Mouse (Mus musculus) WW6 (cell line): ENCODE measurements around the gene Ppp1r10.

ENCODE experiments used
- DNase-seq: peaks from one replicate; pipeline ENCODE4 v3.0.0-alpha.2; 2013; ENCODE audit warnings: low read depth, low spot score

Gene Ppp1r10

DNA sequence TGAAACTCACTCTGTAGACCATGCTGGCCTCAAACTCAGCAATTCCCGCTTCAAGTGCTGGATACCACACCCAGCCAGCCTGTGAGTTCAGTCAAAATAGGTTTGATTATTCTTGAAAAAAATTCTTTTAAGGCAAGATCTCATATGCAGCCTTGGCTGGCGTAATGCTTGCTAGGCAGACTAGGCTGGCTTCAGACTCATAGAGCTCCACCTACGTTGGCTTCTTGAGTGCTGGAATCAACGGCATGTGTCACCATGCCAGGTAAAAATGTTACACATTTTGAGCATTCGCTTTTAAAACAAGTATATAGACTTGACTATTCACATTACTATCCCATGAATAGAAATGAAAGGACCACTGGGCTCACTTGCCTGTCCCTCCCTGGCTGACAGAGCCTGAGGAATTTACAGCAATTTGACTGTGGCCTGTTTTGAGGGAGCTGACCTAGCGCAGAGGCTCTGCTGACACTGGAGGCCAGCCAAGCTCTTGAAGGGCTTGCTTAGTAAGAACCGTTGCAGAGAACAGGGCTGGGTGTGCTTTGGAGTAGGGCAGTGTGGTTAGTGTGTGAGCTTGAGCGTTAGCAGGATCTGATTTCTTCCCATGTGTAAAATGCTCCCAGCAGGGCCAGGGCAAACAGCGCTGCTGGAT is 12.8 kb upstream of the Ppp1r10 start:
- DNase-seq: no peak

DNA sequence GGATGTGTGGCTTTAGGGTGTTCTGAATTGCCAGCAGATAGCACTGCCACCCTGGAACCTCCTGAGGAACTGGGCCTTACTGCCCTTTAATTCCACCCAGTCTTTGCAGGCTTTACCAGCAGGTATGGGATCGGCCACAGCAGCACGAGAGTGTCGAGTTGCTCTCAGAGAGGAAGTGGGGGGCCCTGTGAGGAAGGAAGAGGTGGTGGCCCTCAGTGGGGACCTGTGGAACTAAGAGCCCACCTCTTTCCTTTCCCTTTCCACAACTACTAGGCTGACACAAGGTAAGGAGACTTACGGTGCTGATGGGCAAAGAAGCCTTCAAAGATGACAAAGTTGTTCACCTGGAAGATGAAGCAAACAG is 12.3 kb upstream of the Ppp1r10 start:
- no peak for DNase-seq

DNA sequence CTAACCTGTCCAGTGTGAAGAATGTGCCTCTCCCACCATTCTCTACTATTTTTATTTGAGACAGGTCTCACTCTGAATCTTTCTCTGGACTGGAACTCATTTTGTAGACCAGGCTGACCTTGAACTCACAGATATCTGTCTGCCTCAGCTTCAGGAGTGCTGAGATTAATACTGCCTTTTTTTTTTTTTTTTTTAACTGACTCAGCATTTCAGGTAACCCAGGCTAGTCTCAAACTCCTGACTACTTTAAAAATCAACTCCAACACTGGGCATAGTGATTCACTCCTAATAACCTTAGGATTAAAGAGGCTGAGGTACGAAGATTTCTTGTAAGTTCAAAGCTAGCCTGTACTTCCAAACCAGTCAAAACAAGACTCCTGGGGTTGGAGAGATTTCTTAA is 10.6 kb upstream of the Ppp1r10 start:
- no peak for DNase-seq

DNA sequence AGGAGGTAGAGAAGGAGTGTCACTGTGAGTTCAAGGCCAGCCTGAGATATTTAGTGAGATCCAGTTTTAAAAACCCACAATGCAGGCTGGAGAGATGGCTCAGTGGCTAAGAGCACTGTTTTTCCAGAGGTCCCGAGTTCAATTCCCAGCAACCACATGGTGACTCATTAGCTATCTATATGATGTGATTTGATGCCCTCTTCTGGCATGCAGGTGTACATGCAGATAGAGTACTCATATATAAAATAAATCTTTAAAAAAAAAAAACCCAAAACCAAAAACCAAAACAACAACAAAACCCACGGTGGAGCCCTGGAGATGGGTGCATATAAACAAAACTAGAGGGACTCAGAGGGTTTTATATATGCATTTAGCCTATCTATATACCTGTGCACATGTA is 8.6 kb upstream of the Ppp1r10 start:
- no peak for DNase-seq

DNA sequence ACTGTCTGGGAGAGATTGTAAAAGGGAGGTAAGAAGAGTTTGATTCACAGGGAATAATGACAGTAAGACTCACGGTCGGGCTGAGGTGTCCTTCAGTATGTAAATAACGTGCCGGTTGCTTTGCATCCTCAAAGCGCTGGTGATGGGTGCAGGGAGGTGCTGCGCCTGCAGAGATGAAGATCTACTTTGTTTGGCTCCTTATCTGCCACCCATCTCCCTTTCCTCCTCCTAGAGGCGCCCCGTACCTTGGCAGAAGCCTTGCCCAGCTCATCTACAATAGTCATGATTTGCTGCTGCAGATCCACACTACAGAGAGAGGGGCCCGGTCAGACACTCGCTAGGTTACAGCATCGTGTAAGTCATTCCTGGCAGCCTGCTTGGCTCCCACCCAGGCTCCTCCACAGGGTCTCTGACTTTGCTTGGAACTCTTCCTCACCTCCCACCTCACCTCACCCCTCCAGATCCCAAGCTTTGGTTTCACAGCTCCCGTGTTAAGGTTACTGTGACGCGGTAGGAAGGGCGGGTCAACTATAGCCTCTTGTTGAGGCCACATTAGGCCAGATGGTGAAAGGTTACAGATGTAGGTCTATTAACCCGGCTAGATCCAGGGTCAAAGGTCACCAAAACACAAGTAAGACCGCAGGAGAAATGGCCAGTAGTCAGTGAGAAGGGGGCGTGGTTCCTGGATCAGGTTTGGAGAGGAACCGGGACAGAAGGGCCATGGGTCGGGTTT is 6.9 kb upstream of the Ppp1r10 start:
- DNase-seq: no peak

DNA sequence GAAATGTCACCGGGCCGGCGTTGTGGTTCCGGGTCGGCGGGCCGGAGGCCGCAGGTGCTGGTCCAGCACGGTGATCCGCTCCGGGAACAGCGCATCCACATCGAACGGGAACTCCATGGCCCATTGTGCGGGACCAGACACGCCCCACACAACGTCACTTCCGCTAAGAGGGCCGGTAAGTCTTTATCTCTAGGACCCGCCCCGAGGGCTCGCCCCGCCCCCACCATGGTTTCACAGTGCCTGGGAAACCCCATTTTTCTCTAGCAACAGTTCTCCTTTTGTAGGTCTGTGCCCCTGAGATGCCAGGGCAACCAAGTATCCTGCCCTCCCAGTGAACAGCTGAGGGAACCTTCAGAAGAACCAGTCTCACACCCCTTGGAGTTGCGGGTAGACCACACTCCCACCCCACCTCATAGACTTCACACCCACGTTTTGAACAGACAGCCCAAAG is 6.3 kb upstream of the Ppp1r10 start, which contains the start of gene Atat1:
Atat1 (minus strand) TSS at position 157 of the 451 bp plus-strand sequence.
- peak; percentile 79 for DNase-seq

DNA sequence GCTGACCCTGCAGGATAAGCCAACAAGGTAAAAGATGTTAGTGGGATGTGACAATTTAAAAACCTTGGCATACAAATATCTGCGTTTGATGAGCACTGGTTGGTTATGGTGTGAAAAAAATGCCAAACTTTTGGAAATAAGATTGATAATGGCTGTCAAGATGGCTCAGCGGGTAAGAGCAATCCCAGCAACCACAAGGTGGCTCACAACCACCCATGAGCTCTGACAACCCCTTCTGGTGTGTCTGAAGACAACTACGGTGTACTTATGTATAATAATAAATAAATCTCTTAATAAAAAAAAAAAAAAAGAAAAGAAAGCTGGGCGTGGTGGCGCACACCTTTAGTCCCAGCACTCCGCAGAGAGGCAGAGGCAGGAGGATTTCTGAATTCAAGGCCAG is 1.3 kb upstream of the Ppp1r10 start:
- DNase-seq: no peak

DNA sequence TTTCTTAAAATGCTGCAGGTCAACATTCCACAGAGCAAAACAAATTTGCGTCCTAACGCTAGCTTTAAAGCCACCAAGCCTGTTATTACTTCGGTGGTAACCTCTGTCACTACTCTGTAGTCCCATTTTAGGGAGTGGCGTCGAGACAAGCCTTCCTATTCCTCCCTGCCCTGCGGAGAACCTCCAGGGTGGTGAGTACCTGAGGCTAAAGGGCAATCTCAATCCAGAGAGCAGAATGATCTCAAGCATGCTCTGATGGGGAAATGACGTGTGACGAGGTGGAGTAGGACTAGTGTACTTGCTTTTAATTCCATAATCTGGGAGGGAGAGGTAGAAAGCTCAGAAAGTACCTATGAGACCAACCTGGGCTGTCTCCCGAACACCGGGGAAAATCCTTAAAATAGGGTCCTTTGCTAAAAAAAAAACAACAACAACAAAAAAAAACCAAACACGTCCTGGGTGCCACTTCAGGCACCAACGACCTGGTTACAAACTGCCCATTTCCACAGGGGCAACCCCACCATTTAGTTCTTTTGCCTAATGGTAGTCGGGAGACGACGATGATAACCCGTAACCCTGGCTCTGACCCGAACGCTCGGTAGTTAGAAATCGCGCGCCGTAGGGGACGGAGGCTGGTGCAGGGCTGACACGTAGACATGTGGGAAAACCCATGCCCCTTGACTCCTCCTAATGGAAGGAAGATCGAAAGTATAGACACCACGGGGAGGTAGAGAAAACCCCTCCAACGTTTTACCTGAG is 517 bp upstream of the Ppp1r10 start:
- no peak for DNase-seq

DNA sequence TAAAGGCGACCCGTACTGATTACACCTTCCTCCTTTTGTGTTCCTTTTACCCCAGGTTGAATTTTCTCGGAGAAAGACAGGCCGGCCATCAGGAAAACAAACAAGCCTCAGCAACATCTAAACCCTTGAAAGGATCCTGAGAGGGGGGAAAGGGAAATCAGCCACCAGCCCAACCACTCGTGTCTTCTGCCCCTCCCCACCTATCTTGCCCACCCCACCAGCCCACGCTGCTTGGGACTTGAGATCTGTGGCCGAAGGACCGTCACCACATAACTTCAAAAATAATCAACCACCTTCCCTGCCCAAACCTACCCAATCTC is 869 bp downstream of the Ppp1r10 start:
- no peak for DNase-seq

DNA sequence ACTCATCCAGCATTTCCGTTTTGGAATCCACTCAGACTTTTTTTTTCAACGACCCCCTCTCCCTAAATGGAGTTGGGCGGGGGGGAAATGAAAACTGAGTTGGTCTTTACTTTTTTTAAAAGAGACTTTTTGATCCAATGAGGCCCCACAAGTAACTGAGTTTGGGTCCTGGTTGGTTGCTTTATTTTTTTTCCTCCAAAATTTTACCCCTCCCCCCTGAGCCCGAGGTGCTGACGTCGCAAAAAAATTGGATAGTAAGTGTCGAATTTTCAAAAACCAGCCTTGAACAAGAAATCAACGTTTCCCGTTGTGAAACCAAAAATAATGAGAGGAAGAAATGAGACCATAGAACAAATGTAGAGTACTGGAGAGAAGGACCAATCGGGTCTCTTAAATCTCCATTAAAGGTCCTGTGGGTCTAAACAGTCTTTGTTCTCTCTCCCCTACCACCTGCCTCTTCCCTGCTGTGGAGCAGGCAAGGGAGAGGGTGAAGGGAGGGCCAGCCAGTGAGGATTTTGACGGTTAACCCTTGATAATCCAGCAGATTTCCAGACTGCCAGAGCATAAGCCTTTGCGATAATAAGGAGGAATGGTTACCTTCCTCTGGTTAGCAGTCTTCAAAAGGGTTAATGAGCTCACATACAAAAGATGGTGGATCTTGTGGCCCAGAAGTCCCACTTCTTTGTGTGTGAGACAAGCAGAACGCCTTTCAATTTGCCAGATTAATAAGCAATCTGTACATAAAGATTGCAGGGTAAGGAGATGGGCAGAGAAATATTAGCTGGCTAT is 1.4 kb downstream of the Ppp1r10 start:
- no peak for DNase-seq

DNA sequence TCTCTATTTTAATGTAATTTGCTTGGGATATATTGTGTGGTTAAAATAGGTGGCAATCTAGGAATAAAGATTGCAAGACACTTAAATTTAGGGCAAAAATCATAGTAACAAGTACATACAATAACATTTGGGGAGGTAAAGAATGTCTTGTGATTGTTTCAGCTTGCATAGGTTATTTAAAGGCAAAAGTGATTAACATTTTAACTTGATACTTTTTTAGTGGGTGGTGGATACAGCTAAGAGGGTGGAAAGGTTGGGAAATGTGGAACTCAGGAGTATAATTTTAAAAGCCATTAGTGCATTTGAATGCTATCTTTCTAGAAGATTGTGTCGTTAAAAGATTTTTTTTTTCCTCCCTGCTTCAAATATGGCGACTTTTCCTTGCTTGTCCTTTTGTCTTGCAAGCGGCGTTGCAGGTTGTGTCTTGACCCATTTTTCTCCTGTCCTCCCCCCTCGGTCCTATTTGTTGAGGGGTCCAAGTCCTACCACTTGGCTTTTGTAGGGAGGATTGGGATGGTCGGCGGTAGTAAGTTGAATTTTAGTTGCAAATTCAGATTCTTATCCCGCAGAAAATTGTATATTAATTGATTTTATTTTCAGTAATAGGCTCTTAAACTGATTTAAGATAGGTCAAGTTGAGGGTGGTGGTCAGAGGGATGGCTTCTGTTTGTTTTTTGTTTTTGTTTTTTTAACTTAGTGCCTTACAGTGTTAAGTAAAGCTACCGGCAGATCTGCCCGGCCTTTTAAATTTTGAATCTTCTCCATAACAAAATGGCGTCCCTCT is 2.2 kb downstream of the Ppp1r10 start:
- no peak for DNase-seq

DNA sequence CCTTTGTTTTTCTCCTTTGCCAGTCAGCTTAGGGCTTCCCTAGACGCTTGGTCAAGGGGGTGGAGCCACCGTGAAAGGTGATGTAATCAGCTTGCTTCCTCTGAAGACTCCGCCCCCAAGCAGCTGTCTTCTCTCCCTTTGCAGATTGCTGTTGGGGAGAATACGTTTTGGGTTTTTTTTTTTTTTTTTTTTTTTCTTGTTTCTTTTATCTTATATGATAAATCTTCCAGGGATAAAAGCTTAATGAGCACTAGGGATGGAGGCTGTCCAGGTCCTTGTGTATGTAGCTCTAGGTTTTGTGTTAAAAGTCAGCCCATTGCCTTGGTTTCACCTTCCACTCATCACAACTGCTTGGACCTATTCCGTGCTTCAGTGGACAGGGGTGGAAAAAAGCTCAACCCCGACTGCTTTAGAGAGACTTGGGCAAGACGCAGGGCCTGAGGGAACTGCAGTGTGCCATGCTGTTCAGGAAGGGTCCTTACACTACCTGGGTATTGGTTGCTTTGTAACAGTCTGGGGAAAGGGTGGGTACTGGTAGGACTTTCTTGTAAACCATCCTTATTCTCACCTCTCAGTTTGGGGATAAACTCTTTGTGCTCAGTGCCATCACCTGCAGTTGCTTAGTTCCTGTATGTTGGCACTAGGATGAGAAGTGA is 3.0 kb downstream of the Ppp1r10 start:
- DNase-seq: peak; percentile 92

DNA sequence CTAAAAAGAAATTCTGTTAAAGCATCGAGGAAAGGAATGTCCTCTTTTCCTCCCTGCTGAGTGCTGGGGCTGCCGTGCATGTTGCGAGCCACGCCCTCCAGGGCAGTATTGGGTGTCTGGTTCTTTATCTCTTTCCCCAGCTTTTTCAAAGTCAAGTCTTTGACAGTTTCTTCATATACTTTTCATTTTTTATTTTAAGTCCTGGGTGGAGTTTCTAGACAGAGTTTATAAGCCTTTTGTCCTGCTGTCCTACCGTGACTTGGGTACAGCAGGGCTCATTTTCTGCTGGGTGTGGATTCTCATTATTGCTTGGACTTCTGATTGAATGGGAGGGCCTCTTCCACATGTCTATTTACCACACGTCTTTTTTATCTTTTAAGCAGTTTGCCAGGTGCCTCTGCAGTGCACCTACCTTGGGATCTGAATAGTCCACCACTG is 3.6 kb downstream of the Ppp1r10 start:
- no peak for DNase-seq

DNA sequence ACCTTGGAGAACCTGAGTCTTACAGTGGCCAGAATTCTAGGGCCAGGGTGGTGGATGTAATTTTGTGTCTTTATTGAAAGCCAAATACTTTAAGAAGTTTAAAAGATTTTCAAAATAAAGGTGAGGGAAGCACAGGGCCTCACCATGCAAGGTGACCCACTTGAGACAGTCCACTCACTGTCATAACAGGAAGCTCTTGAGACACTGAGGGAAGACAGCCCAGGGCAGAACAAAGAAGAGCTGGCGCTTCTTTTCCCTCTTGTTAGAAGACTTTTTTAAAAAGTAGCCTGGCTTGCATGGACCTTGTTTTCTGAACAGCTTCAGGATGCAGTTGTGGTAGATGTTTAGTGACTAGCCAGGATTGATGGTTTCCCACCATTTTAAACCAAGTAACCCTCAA is 4.2 kb downstream of the Ppp1r10 start:
- no peak for DNase-seq

DNA sequence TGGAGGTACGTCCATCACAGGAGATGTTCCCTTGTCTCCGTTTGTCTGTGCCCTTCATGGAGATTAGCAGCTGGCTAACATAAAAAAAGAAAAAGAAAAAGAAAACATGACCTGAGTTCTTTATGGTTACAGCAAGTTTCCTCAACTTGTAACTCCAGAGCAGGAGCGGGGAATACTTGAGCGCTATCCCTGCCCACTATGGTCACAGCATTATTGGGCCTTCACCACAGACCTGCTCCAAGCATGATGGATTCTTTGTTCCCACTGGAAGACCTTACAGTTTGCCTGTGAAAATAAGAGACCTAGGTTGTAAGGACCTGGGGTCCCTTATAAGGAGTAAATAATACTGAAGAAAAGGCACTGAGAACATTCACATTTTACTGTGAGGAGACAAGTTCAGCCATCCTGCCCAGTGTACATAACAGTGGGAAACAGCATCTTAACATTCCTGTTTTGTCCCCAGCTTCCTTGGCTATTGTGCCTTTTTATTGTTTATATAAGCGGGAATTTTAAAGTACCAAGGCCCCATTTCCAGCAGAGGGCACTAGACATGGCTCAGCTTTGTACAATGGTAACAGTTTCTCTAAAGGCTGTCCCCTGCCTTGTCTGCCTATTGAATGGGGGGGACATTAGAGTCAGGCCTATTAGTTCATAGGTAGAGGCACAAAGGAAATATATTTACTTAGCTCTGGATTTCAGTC is 4.8 kb downstream of the Ppp1r10 start:
- DNase-seq: no peak

DNA sequence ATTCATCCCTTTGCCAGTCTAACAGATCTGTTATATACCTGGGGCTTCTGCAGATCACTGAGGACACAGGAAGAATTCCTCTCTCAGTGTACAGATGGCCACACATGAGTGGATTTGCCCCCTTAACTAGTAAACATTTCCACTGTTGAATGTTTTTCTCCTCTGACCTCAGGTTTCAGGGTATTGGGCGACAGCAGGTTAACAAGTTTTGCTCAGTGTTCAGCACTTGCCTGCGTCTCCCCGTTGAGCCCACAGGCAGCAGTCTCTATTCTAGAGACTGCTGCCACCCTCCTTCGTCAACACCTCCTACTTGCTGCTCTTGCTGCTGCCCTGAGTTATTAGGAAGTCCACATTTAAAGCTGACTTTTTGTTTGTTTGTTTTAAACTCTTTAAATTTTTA is 5.5 kb downstream of the Ppp1r10 start:
- DNase-seq: no peak

DNA sequence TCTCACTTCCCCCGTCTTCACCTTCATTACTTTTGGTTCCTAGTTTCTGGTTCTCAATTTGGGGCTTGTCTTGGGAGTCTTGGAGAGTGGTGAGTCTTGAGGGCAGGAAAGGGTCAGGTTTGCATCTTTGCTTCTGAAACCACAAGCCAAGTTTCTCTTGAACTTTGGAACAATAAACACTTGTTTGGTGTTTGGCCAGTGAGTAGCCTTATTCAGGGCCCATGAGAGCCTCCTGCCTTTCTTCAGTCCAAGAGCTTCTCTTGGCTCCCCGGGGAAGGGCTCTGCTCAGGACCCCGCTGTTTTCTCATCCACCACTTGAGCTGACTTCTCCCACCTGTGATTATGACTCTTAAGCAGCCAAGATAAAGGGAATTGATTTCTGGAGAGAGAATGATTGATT is 6.3 kb downstream of the Ppp1r10 start:
- no peak for DNase-seq

DNA sequence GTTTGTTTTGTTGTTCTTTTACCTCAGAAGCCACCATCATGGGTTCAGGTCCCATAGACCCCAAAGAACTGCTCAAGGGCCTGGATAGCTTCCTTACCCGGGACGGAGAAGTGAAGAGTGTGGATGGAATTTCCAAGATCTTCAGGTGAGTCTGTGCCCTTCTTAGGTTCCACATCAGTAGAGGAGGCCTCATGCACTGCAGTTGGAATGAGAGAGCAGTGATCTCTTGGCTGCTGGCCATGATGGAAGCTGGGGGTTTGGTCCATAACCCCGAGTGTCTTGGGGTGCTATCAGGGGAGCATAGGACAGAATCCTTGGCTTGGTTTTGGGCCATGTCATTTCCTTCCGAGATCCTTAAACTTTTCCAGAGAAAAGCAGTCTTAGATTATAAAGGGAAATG is 7.0 kb downstream of the Ppp1r10 start:
- no peak for DNase-seq

DNA sequence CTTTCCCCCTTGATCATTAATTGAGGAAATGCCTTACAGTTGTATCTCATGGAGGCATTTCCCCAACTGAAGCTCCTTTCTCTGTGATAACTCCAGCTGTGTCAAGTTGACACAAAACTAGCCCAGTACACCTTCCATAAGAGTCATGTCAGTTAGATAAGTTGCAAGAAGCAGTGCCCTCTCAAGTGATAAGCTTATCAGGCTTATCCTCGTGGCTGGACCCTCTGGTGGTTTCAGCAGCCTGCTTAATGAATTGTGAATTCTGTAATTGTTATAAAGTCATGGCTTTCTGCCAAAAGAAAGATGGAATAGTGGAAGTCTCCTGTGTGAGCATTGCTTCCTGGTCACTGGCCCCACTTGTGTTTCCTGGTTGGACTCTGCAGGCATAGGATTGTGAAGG is 11.2 kb downstream of the Ppp1r10 start:
- DNase-seq: no peak

DNA sequence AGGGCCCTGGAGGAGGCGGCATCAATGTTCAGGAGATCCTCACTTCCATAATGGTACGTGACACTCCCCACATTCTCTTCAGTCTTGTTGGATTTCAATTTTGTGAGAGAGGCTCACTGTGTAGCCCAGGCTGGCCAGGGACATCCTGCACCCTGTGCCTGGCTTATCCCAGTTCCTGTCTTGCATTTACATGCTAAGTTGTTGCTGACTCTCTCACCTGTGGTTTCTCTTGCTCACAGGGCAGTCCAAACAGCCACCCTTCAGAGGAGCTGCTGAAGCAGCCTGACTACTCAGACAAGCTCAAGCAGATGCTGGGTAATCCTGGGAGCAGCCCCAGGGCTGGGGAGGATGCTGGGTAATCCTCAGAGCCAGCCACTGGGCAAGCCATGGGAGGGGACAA is 13.3 kb downstream of the Ppp1r10 start:
- no peak for DNase-seq
